Mouse (Mus musculus) midbrain, embryonic 11.5 days (tissue): ENCODE measurements around the gene Kctd19. TPM values are rescaled to one million over a fixed set of nuclear protein-coding genes. Genes with fewer than 3 reads are reported as not detected.

ENCODE experiments used
- ATAC-seq: fragments of 200-750 bp; cut with Nextera tagmentation; 2 replicates; pipeline ENCODE4 v1.8.0; 2017; ENCODE audit warnings: moderate TSS enrichment, moderate library complexity; ENCODE audit not compliant: low FRiP score
- DNase-seq: peaks from one replicate; pipeline ENCODE4 v3.0.0; 2015; ENCODE audit warnings: low spot score; ENCODE audit errors: missing footprints
- H3K27ac ChIP-seq: fragments of 300-500 bp; sonication (generic); 2 replicates; pipeline ENCODE4 v1.5.1; 2014; ENCODE audit warnings: low read depth, low read length
- H3K27me3 ChIP-seq: fragments of 300-500 bp; sonication (generic); 2 replicates; pipeline ENCODE4 v1.6.1; 2014; ENCODE audit warnings: mild to moderate bottlenecking, low read length, moderate library complexity, mixed read lengths; ENCODE audit not compliant: control insufficient read depth, insufficient read depth
- H3K36me3 ChIP-seq: fragments of 300-500 bp; sonication (generic); 2 replicates; pipeline ENCODE4 v1.6.1; 2014; ENCODE audit warnings: mild to moderate bottlenecking, low read length, moderate library complexity, mixed read lengths; ENCODE audit not compliant: control insufficient read depth, insufficient read depth
- H3K4me1 ChIP-seq: fragments of 300-500 bp; sonication (generic); 2 replicates; pipeline ENCODE4 v1.6.1; 2014; ENCODE audit warnings: low read length; ENCODE audit not compliant: control insufficient read depth, insufficient read depth
- H3K4me2 ChIP-seq: fragments of 300-500 bp; sonication (generic); 2 replicates; pipeline ENCODE4 v1.6.1; 2014; ENCODE audit warnings: mild to moderate bottlenecking, moderate library complexity
- H3K4me3 ChIP-seq: fragments of 300-500 bp; sonication (generic); 2 replicates; pipeline ENCODE4 v1.5.1; 2014; ENCODE audit warnings: low read depth, low read length
- H3K9ac ChIP-seq: fragments of 300-500 bp; sonication (generic); 2 replicates; pipeline ENCODE4 v1.6.1; 2014; ENCODE audit warnings: low read length
- H3K9me3 ChIP-seq: fragments of 300-500 bp; sonication (generic); 2 replicates; pipeline ENCODE4 v1.6.1; 2016; ENCODE audit warnings: low read length; ENCODE audit not compliant: control insufficient read depth
- WGBS: fragments of 180-500 bp; shearing (Covaris S2); extraction: QIAGEN DNeasy Blood & Tissue Kit; methylation state at CpG from one replicate; pipeline ENCODE4 v1.1.7; 2014; 5-methylcytosine and 5-hydroxymethylcytosine counted together
- polyA plus RNA-seq: library from polyadenylated mRNA; unstranded; fragments of >200 nt; fragmentation: Nextera tagmentation; extraction: Ambion mirVana; gene quantifications from 2 replicates; pipeline ENCODE4 v1.2.1, GENCODE M21; 2014

The Kctd19 gene
- polyA plus RNA-seq, 1 experiment from 2014 or later, result not detected

GRCm38 (mm10) chr8:105433021-105433420 lies 19.7 kb upstream of the Kctd19 start:
- Histone ChIP-seq H3K9me3 (no peaks in the 10 kb centered on the region), H3K36me3 (no peaks in the 10 kb centered on the region), H3K9ac (no peak overlapping the region), H3K27me3 (no peaks in the 10 kb centered on the region), H3K4me2 (no peak overlapping the region), H3K4me3 (no peak overlapping the region), H3K4me1 (peaks cover 11% of the 10 kb centered on the region), H3K27ac (peak overlapping the region; percentile 52)
- no peak for ATAC-seq
- DNase-seq, result no peak
- WGBS, result 43% methylated on average over 6 of the region's 6 CpGs

GRCm38 (mm10) chr8:105431743-105432515 lies 18.6 kb upstream of the Kctd19 start:
- H3K27me3 ChIP-seq, result no peaks in the 10 kb centered on the region
- WGBS, result 67% methylated on average over 7 of the region's 7 CpGs
- no peak overlapping the region for H3K4me3 ChIP-seq
- no peak overlapping the region; the same call in 1 of the 2 replicates for H3K27ac ChIP-seq
- no peak overlapping the region for H3K9ac ChIP-seq
- ATAC-seq, result 0 out of 2 replicates have a peak, but pooled peaks have one; percentile 40
- no peak overlapping the region for H3K4me2 ChIP-seq
- DNase-seq, result no peak
- H3K9me3 ChIP-seq, result no peaks in the 10 kb centered on the region
- peaks cover 11% of the 10 kb centered on the region for H3K4me1 ChIP-seq
- no peaks in the 10 kb centered on the region for H3K36me3 ChIP-seq

GRCm38 (mm10) chr8:105426878-105427277 lies 13.6 kb upstream of the Kctd19 start:
- Histone ChIP-seq H3K27me3 (no peaks in the 10 kb centered on the region), H3K9me3 (no peaks in the 10 kb centered on the region), H3K4me3 (no peak overlapping the region), H3K9ac (no peak overlapping the region), H3K36me3 (no peaks in the 10 kb centered on the region), H3K4me2 (no peak overlapping the region), H3K4me1 (no peaks in the 10 kb centered on the region), H3K27ac (no peak overlapping the region)
- ATAC-seq, result no peak
- DNase-seq, result no peak
- 80% methylated on average over 6 of the region's 6 CpGs for WGBS

GRCm38 (mm10) chr8:105422006-105422405 lies 8.7 kb upstream of the Kctd19 start:
- Histone ChIP-seq H3K4me2 (no peak overlapping the region), H3K9ac (no peak overlapping the region), H3K4me3 (no peak overlapping the region), H3K4me1 (no peaks in the 10 kb centered on the region), H3K36me3 (no peaks in the 10 kb centered on the region), H3K9me3 (no peaks in the 10 kb centered on the region), H3K27ac (no peak overlapping the region), H3K27me3 (no peaks in the 10 kb centered on the region)
- 78% methylated on average over 1 of the region's 1 CpGs for WGBS
- ATAC-seq (no peak), DNase-seq (peak; percentile 26)

- Histone ChIP-seq H3K27ac (no peak overlapping the region), H3K4me2 (no peak overlapping the region), H3K9ac (no peak overlapping the region), H3K4me1 (no peaks in the 10 kb centered on the region), H3K4me3 (no peak overlapping the region), H3K27me3 (no peaks in the 10 kb centered on the region), H3K9me3 (no peaks in the 10 kb centered on the region), H3K36me3 (no peaks in the 10 kb centered on the region)
- 90% methylated on average over 4 of the region's 4 CpGs for WGBS
- DNase-seq (peak; percentile 6), ATAC-seq (no peak)
Measured at GRCm38 (mm10) chr8:105419800-105420199, 6.5 kb upstream of the Kctd19 start.

GRCm38 (mm10) chr8:105418992-105419391 lies 5.7 kb upstream of the Kctd19 start:
- no peak overlapping the region for H3K4me3 ChIP-seq
- H3K36me3 ChIP-seq, result no peaks in the 10 kb centered on the region
- H3K9me3 ChIP-seq, result no peaks in the 10 kb centered on the region
- H3K4me1 ChIP-seq, result no peaks in the 10 kb centered on the region
- 76% methylated on average over 2 of the region's 2 CpGs for WGBS
- no peak overlapping the region for H3K9ac ChIP-seq
- H3K27ac ChIP-seq, result no peak overlapping the region
- no peaks in the 10 kb centered on the region for H3K27me3 ChIP-seq
- no peak overlapping the region for H3K4me2 ChIP-seq
- ATAC-seq (no peak), DNase-seq (peak; percentile 81)

- Histone ChIP-seq H3K27ac (no peak overlapping the region), H3K4me1 (peaks cover 5% of the 10 kb centered on the region; the same call in 1 of the 2 replicates), H3K9ac (no peak overlapping the region), H3K9me3 (no peaks in the 10 kb centered on the region), H3K4me3 (no peak overlapping the region), H3K36me3 (no peaks in the 10 kb centered on the region), H3K27me3 (no peaks in the 10 kb centered on the region; the same call in 1 of the 2 replicates), H3K4me2 (no peak overlapping the region)
- DNase-seq (peak; percentile 23), ATAC-seq (no peak)
- WGBS, result 93% methylated on average over 6 of the region's 6 CpGs
Measured at GRCm38 (mm10) chr8:105409947-105410346, 3.4 kb downstream of the Kctd19 start.

- ATAC-seq (no peak), DNase-seq (peak; percentile 23)
- H3K9me3 ChIP-seq, result no peaks in the 10 kb centered on the region
- H3K9ac ChIP-seq, result no peak overlapping the region
- H3K4me3 ChIP-seq, result no peak overlapping the region
- WGBS, result 71% methylated on average over 7 of the region's 7 CpGs
- H3K4me1 ChIP-seq, result peaks cover 3% of the 10 kb centered on the region; the same call in 1 of the 2 replicates
- no peaks in the 10 kb centered on the region for H3K36me3 ChIP-seq
- no peak overlapping the region for H3K4me2 ChIP-seq
- no peak overlapping the region for H3K27ac ChIP-seq
- H3K27me3 ChIP-seq, result no peaks in the 10 kb centered on the region; the same call in 1 of the 2 replicates
Measured at GRCm38 (mm10) chr8:105408331-105408730, 5.0 kb downstream of the Kctd19 start.

- Histone ChIP-seq H3K4me1 (peaks cover 4% of the 10 kb centered on the region; the same call in 1 of the 2 replicates), H3K36me3 (no peaks in the 10 kb centered on the region), H3K27ac (no peak overlapping the region), H3K9me3 (no peaks in the 10 kb centered on the region), H3K27me3 (no peaks in the 10 kb centered on the region), H3K4me3 (no peak overlapping the region), H3K9ac (no peak overlapping the region), H3K4me2 (no peak overlapping the region)
- DNase-seq (no peak), ATAC-seq (no peak)
- WGBS, result 77% methylated on average over 10 of the region's 10 CpGs
Measured at GRCm38 (mm10) chr8:105406416-105406815, 6.9 kb downstream of the Kctd19 start.
